In the genomic region with DNA sequence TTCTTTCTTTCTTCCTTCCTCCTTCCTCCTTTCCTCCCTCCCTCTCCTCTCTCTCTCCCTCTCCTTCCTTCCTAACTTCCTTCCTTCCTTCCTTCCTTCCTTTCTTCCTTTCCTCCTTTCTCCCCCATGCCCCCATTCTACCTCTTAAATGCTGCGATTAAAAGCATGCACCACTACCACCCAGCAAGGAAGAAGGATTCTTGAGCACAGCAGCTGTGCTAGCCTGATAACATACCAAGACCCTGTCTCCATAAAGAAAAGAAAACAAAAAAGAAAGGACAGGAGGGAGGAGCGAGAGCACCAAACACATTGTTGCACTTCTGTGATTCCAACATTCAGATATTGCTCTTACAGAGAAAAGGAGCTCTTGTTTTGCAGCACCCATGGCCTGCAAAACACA, we compare ENCODE assay signal across 8 mouse cellular contexts. TPM values are rescaled to one million over a fixed set of nuclear protein-coding genes. Genes with fewer than 3 reads are reported as not detected.
DNase-seq lines count a peak whose midpoint lies in the region; ATAC-seq and TF ChIP-seq lines count a peak whose summit lies in the region.

No protein-coding gene starts in this region.

- peak overlapping the region; percentile 92 for H3K4me2 ChIP-seq in kidney, postnatal 0 days (ENCODE audit: low read length)
- peak overlapping the region; percentile 5; the same call in 1 of the 2 replicates for H3K4me2 ChIP-seq in embryonic facial prominence, embryonic 11.5 days (ENCODE audit: low read depth, low read length)
- H3K4me2 ChIP-seq in intestine, postnatal 0 days (replicated peaks; ENCODE audit: low read depth) = peak overlapping the region; percentile 84

- TF ChIP-seq CTCF in kidney, postnatal 0 days (IDR thresholded peaks at IDR 0.05; ENCODE audit: low read depth) = no peak
- no peak for TF ChIP-seq CTCF in intestine, postnatal 0 days (IDR thresholded peaks at IDR 0.05; ENCODE audit: low read depth)

- DNase-seq in kidney, postnatal 0 days (ENCODE audit: low spot score) = no peak
- no peak for DNase-seq in kidney, adult 9 months
- DNase-seq in embryonic facial prominence, embryonic 11.5 days (ENCODE audit: low spot score) = no peak
- DNase-seq in naive thymus-derived CD4-positive, alpha-beta T cell, adult 2 months (ENCODE audit: low read depth) = peak; percentile 23
- DNase-seq in gastrocnemius, postnatal 10 days = no peak
- no peak for DNase-seq in adrenal gland, postnatal 25 days

- no peak for ATAC-seq in kidney, postnatal 0 days (replicated peaks; ENCODE audit: low FRiP score, low read depth)
- ATAC-seq in embryonic facial prominence, embryonic 11.5 days (replicated peaks; ENCODE audit: insufficient number of reproducible peaks, low FRiP score, low TSS enrichment, low read depth) = no peak
- ATAC-seq in intestine, postnatal 0 days = no peak
- ATAC-seq in cerebellum, adult (ENCODE audit: insufficient number of reproducible peaks, low FRiP score, low TSS enrichment) = no peak

- H3K4me1 ChIP-seq in kidney, postnatal 0 days (replicated peaks; ENCODE audit: insufficient read depth, low read length) = peaks cover 15% of the 10 kb centered on the region; the same call in 1 of the 2 replicates
- H3K4me1 ChIP-seq in embryonic facial prominence, embryonic 11.5 days (ENCODE audit: control insufficient read depth, insufficient read depth, low read length) = no peaks in the 10 kb centered on the region; the same call in none of the 2 replicates
- peaks cover 20% of the 10 kb centered on the region for H3K4me1 ChIP-seq in intestine, postnatal 0 days (replicated peaks; ENCODE audit: control insufficient read depth, insufficient read depth, low read length)

- peak overlapping the region; percentile 95 for H3K4me3 ChIP-seq in kidney, postnatal 0 days (replicated peaks; ENCODE audit: low read depth, low read length)
- peak overlapping the region; percentile 64 for H3K4me3 ChIP-seq in embryonic facial prominence, embryonic 11.5 days (ENCODE audit: low read depth, low read length)
- peak overlapping the region; percentile 84 for H3K4me3 ChIP-seq in intestine, postnatal 0 days (ENCODE audit: low read depth, low read length)

- H3K27ac ChIP-seq in kidney, postnatal 0 days = no peak overlapping the region
- H3K27ac ChIP-seq in embryonic facial prominence, embryonic 11.5 days (replicated peaks; ENCODE audit: low read depth, low read length) = no peak overlapping the region
- H3K27ac ChIP-seq in intestine, postnatal 0 days (ENCODE audit: low read depth, low read length) = 0 out of 2 replicates have a peak overlapping the region, but pooled peaks have one; percentile 28

- 51% methylated on average over 2 of the region's 2 CpGs for WGBS in kidney, postnatal 0 days
- 86% methylated on average over 2 of the region's 2 CpGs for WGBS in embryonic facial prominence, embryonic 11.5 days
- 57% methylated on average over 2 of the region's 2 CpGs for WGBS in intestine, postnatal 0 days

- peak overlapping the region; percentile 91; the same call in 1 of the 2 replicates for H3K9ac ChIP-seq in kidney, postnatal 0 days (ENCODE audit: low read depth, low read length)
- H3K9ac ChIP-seq in embryonic facial prominence, embryonic 11.5 days (replicated peaks; ENCODE audit: low read length) = peak overlapping the region; percentile 69; the same call in 1 of the 2 replicates
- no peak overlapping the region for H3K9ac ChIP-seq in intestine, postnatal 0 days (ENCODE audit: low read depth, low read length)

- no peaks in the 10 kb centered on the region for H3K27me3 ChIP-seq in kidney, postnatal 0 days (ENCODE audit: insufficient read depth, low read length)
- no peaks in the 10 kb centered on the region for H3K27me3 ChIP-seq in embryonic facial prominence, embryonic 11.5 days (ENCODE audit: control insufficient read depth, insufficient read depth, low read length)
- H3K27me3 ChIP-seq in intestine, postnatal 0 days (replicated peaks; ENCODE audit: control insufficient read depth, insufficient read depth, low read length) = no peaks in the 10 kb centered on the region

- H3K36me3 ChIP-seq in kidney, postnatal 0 days (ENCODE audit: insufficient read depth, low read length) = peaks cover 16% of the 10 kb centered on the region; the same call in 1 of the 2 replicates
- peaks cover 6% of the 10 kb centered on the region for H3K36me3 ChIP-seq in embryonic facial prominence, embryonic 11.5 days (replicated peaks; ENCODE audit: control insufficient read depth, insufficient read depth, low read depth, low read length)
- H3K36me3 ChIP-seq in intestine, postnatal 0 days (ENCODE audit: control insufficient read depth, insufficient read depth) = peaks cover 23% of the 10 kb centered on the region

- H3K9me3 ChIP-seq in kidney, postnatal 0 days (replicated peaks; ENCODE audit: low read length) = no peaks in the 10 kb centered on the region
- no peaks in the 10 kb centered on the region for H3K9me3 ChIP-seq in embryonic facial prominence, embryonic 11.5 days (replicated peaks; ENCODE audit: control insufficient read depth, low read length)
- no peaks in the 10 kb centered on the region for H3K9me3 ChIP-seq in intestine, postnatal 0 days (ENCODE audit: control insufficient read depth)

RNA-seq across cellular contexts. Expression of gene Smg8, which starts 0.6 kb away (rescaled TPM):
- polyA plus RNA-seq in kidney, postnatal 0 days (2015; fragmentation: Nextera tagmentation; extraction: Ambion mirVana) = 12.6 and 13.2 TPM in 2 replicates
- polyA plus RNA-seq in embryonic facial prominence, embryonic 11.5 days (2014; fragmentation: Nextera tagmentation; extraction: Ambion mirVana) = 30.8 and 36.5 TPM in 2 replicates
- 6.5 and 7.2 TPM in 2 replicates for polyA plus RNA-seq in intestine, postnatal 0 days (2015; fragmentation: Nextera tagmentation; extraction: Ambion mirVana)
- 1 to 10 TPM; 8.4 to 9.1 TPM for total RNA-seq in gastrocnemius, postnatal 10 days (2021)
- 16.2 and 19.6 TPM in 2 replicates for total RNA-seq in adrenal gland, postnatal 25 days (2021)

RNA-seq across cellular contexts. Expression of gene Gdpd1, which starts 13.3 kb away (rescaled TPM):
- polyA plus RNA-seq in kidney, postnatal 0 days (2015; fragmentation: Nextera tagmentation; extraction: Ambion mirVana) = 22.3 and 24.4 TPM in 2 replicates
- polyA plus RNA-seq in embryonic facial prominence, embryonic 11.5 days (2014; fragmentation: Nextera tagmentation; extraction: Ambion mirVana) = 45.5 and 50.4 TPM in 2 replicates
- 16.0 and 16.7 TPM in 2 replicates for polyA plus RNA-seq in intestine, postnatal 0 days (2015; fragmentation: Nextera tagmentation; extraction: Ambion mirVana)
- total RNA-seq in gastrocnemius, postnatal 10 days (2021) = 1 to 10 TPM; 2.7 to 3.3 TPM
- 4.3 and 4.8 TPM in 2 replicates for total RNA-seq in adrenal gland, postnatal 25 days (2021)

RNA-seq across cellular contexts. Expression of gene Prr11, which starts 21.4 kb away (rescaled TPM):
- 3.7 and 4.0 TPM in 2 replicates for polyA plus RNA-seq in kidney, postnatal 0 days (2015; fragmentation: Nextera tagmentation; extraction: Ambion mirVana)
- polyA plus RNA-seq in embryonic facial prominence, embryonic 11.5 days (2014; fragmentation: Nextera tagmentation; extraction: Ambion mirVana) = 17.7 and 20.1 TPM in 2 replicates
- polyA plus RNA-seq in intestine, postnatal 0 days (2015; fragmentation: Nextera tagmentation; extraction: Ambion mirVana) = 1.3 and 1.7 TPM in 2 replicates
- total RNA-seq in gastrocnemius, postnatal 10 days (2021) = 1 to 10 TPM; 3.5 to 3.8 TPM
- 2.5 and 3.4 TPM in 2 replicates for total RNA-seq in adrenal gland, postnatal 25 days (2021)

RNA-seq across cellular contexts. Expression of gene Ska2, which starts 21.9 kb away (rescaled TPM):
- polyA plus RNA-seq in kidney, postnatal 0 days (2015; fragmentation: Nextera tagmentation; extraction: Ambion mirVana) = 31.0 and 34.7 TPM in 2 replicates
- polyA plus RNA-seq in embryonic facial prominence, embryonic 11.5 days (2014; fragmentation: Nextera tagmentation; extraction: Ambion mirVana) = 121 and 134 TPM in 2 replicates
- polyA plus RNA-seq in intestine, postnatal 0 days (2015; fragmentation: Nextera tagmentation; extraction: Ambion mirVana) = 11.3 and 12.4 TPM in 2 replicates
- 1 to 10 TPM; 6.9 to 9.6 TPM for total RNA-seq in gastrocnemius, postnatal 10 days (2021)
- 8.3 and 8.6 TPM in 2 replicates for total RNA-seq in adrenal gland, postnatal 25 days (2021)

RNA-seq across cellular contexts. Expression of gene Trim37, which starts 39.7 kb away (rescaled TPM):
- 19.8 and 22.3 TPM in 2 replicates for polyA plus RNA-seq in kidney, postnatal 0 days (2015; fragmentation: Nextera tagmentation; extraction: Ambion mirVana)
- 45.2 and 47.7 TPM in 2 replicates for polyA plus RNA-seq in embryonic facial prominence, embryonic 11.5 days (2014; fragmentation: Nextera tagmentation; extraction: Ambion mirVana)
- 7.7 and 8.2 TPM in 2 replicates for polyA plus RNA-seq in intestine, postnatal 0 days (2015; fragmentation: Nextera tagmentation; extraction: Ambion mirVana)
- 1 to 10 TPM; 8.2 to 8.7 TPM for total RNA-seq in gastrocnemius, postnatal 10 days (2021)
- 14.6 and 22.0 TPM in 2 replicates for total RNA-seq in adrenal gland, postnatal 25 days (2021)

Comparison
In these comparisons a context has a peak if more than half of its experiments do, and no peak if none do; other contexts are left out.
1. H3K4me2 ChIP-seq: peak in every context shown above with its lines; median percentile 92 in kidney, postnatal 0 days; 84 in intestine, postnatal 0 days; 5 in embryonic facial prominence, embryonic 11.5 days.